Mouse (Mus musculus): ENCODE data around the gene Tspear.

Gene Tspear

GRCm38 (mm10) chr10:77882553-77882952 is 196.2 kb downstream of the Tspear start:
- no peak for DNase-seq

GRCm38 (mm10) chr10:77886007-77886747 is 199.8 kb downstream of the Tspear start:
- no peak for DNase-seq

GRCm38 (mm10) chr10:77890987-77891565 is 204.7 kb downstream of the Tspear start:
- DNase-seq = no peak

GRCm38 (mm10) chr10:77895562-77895961 is 209.2 kb downstream of the Tspear start:
- peak in 1 of 2 experiments; percentile 24 for DNase-seq

GRCm38 (mm10) chr10:77900126-77900525 is 213.8 kb downstream of the Tspear start:
- DNase-seq = peak; percentile 58 to 74

- peak in 1 of 2 experiments; percentile 44 for DNase-seq
These were observed 214.8 kb downstream of the Tspear start for GRCm38 (mm10) chr10:77900903-77901818.

GRCm38 (mm10) chr10:77901871-77902210 is 215.5 kb downstream of the Tspear start:
- DNase-seq = peak in 1 of 2 experiments; percentile 18

GRCm38 (mm10) chr10:77902211-77902893 is 216.0 kb downstream of the Tspear start, which contains the start of gene Lrrc3:
Gene Lrrc3, minus strand, starts transcription at chr10:77902536.
- peak; percentile 41 to 66 for DNase-seq

GRCm38 (mm10) chr10:77902894-77903715 is 216.7 kb downstream of the Tspear start:
- peak; percentile 25 to 51 for DNase-seq

- no peak for DNase-seq
These were observed 226.2 kb downstream of the Tspear start for GRCm38 (mm10) chr10:77912605-77913004.

- no peak for DNase-seq
These were observed 226.9 kb downstream of the Tspear start for GRCm38 (mm10) chr10:77913292-77913691.

- peak in 1 of 2 experiments; percentile 72 for DNase-seq
These were observed 230.4 kb downstream of the Tspear start for GRCm38 (mm10) chr10:77916636-77917335.

- no peak for DNase-seq
These were observed 234.6 kb downstream of the Tspear start for GRCm38 (mm10) chr10:77921009-77921408.

- no peak for DNase-seq
These were observed 236.3 kb downstream of the Tspear start for GRCm38 (mm10) chr10:77922681-77923080.

GRCm38 (mm10) chr10:77926140-77926539 is 239.8 kb downstream of the Tspear start:
- peak; percentile 14 to 68 for DNase-seq

GRCm38 (mm10) chr10:77927375-77927774 is 241.0 kb downstream of the Tspear start:
- DNase-seq = no peak
